Mouse (Mus musculus) heart, postnatal 0 days (tissue): ENCODE results near the gene Cnn2.
"Not testable (repeated sequence)": the region's sequence is repeated elsewhere in the genome, so short reads cannot be mapped to it uniquely, and the experiment has no call there.

Experiments used
- CTCF ChIP-seq: IDR thresholded peaks from 2 replicates; pipeline ENCODE4 v1.5.1; 2016; ENCODE audit warnings: antibody characterized with exemption, control low read depth, low read depth
- EP300 ChIP-seq: IDR thresholded peaks from 2 replicates; pipeline ENCODE4 v1.6.1; 2016; ENCODE audit warnings: antibody characterized with exemption, low read depth

DNA sequence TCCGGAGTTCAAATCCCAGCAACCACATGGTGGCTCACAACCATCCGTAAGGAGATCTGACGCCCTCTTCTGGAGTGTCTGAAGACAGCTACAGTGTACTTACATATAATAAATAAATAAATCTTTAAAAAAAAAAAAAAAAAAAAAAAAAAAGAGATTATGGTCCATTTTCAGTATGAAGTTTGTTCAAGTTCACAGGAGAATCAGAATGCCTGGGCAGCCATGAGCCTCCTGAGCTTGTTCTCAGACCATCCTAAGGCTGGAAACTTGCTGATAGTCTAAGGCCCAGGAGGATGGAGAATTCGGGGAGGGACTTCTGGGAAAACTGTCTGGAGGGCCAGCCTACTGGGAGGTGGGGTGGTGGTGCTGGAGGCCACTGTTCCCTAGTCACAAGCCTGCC is 57.0 kb downstream of the Cnn2 start:
- TF ChIP-seq CTCF, EP300: not testable (repeated sequence)
